Mouse (Mus musculus) limb, embryonic 12.5 days (tissue): ENCODE measurements around the gene Vipas39. TPM values are rescaled to one million over a fixed set of nuclear protein-coding genes. Genes with fewer than 3 reads are reported as not detected.
"Not testable (repeated sequence)": the region's sequence is repeated elsewhere in the genome, so short reads cannot be mapped to it uniquely, and the experiment has no call there.

Source experiments
- ATAC-seq: fragments of 200-750 bp; cut with Nextera tagmentation; 2 replicates; pipeline ENCODE4 v1.8.0; 2017; ENCODE audit warnings: low read depth, moderate TSS enrichment; ENCODE audit not compliant: insufficient number of reproducible peaks, insufficient read depth, low FRiP score, low TSS enrichment
- H3K27ac ChIP-seq: fragments of 300-500 bp; sonication (generic); 2 replicates; pipeline ENCODE4 v1.5.1; 2016; ENCODE audit warnings: mild to moderate bottlenecking, moderate library complexity
- H3K27me3 ChIP-seq: fragments of 300-500 bp; sonication (generic); 2 replicates; pipeline ENCODE4 v1.6.1; 2016; ENCODE audit warnings: mild to moderate bottlenecking, moderate library complexity
- H3K36me3 ChIP-seq: fragments of 300-500 bp; sonication (generic); 2 replicates; pipeline ENCODE4 v1.6.1; 2016; ENCODE audit warnings: mild to moderate bottlenecking, moderate library complexity
- H3K4me1 ChIP-seq: fragments of 300-500 bp; sonication (generic); replicated peaks from 2 replicates; pipeline ENCODE4 v1.6.1; 2016
- H3K4me2 ChIP-seq: fragments of 300-500 bp; sonication (generic); 2 replicates; pipeline ENCODE4 v1.6.1; 2016; ENCODE audit warnings: mild to moderate bottlenecking, moderate library complexity
- H3K4me3 ChIP-seq: fragments of 300-500 bp; sonication (generic); replicated peaks from 2 replicates; pipeline ENCODE4 v1.5.1; 2016; ENCODE audit warnings: mild to moderate bottlenecking
- H3K9ac ChIP-seq: fragments of 300-500 bp; sonication (generic); replicated peaks from 2 replicates; pipeline ENCODE4 v1.6.1; 2016; ENCODE audit warnings: mild to moderate bottlenecking, moderate library complexity
- H3K9me3 ChIP-seq: fragments of 300-500 bp; sonication (generic); 2 replicates; pipeline ENCODE4 v1.6.1; 2016; ENCODE audit warnings: mild to moderate bottlenecking, moderate library complexity
- WGBS: fragments of 180-500 bp; shearing (Covaris S2); methylation state at CpG from one replicate; pipeline ENCODE4 v1.1.7; 2016; 5-methylcytosine and 5-hydroxymethylcytosine counted together
- polyA plus RNA-seq: library from polyadenylated mRNA; unstranded; fragments of >200 nt; fragmentation: Nextera tagmentation; extraction: Ambion mirVana; gene quantifications from 2 replicates; pipeline ENCODE4 v1.2.1, GENCODE M21; 2016

Gene Vipas39
- polyA plus RNA-seq, 1 experiment from 2014 or later = 55.1 TPM

DNA sequence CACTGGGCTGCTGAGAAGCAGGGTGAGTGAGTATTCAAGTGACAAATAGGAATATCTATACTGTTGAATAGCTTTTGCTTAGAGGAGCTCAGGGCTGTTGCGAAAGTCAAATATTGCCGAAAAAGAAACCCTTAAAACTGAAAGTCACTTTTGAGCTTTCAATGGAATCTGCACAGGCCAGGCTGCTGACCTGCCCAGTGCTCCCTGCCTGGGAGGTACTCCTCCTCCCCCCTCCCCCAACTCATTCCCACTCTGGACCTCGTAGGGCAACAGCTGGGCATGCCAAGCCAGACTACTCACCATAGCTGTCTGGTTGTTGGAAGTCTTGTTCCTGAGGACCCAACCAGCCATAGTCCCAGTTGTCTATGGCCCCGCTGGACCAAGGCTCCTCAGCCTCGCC is 18.7 kb upstream of the Vipas39 start:
- H3K9ac ChIP-seq = no peak overlapping the region
- WGBS = 89% methylated on average over 5 of the region's 5 CpGs
- H3K27me3 ChIP-seq = no peaks in the 10 kb centered on the region
- no peak overlapping the region for H3K4me3 ChIP-seq
- no peak overlapping the region for H3K4me2 ChIP-seq
- no peak for ATAC-seq
- no peaks in the 10 kb centered on the region for H3K4me1 ChIP-seq
- peaks cover 5% of the 10 kb centered on the region; the same call in 1 of the 2 replicates for H3K9me3 ChIP-seq
- H3K36me3 ChIP-seq = no peaks in the 10 kb centered on the region
- no peak overlapping the region for H3K27ac ChIP-seq

- H3K9ac ChIP-seq = no peak overlapping the region
- H3K27me3 ChIP-seq = no peaks in the 10 kb centered on the region
- no peak for ATAC-seq
- peaks cover 5% of the 10 kb centered on the region; the same call in 1 of the 2 replicates for H3K9me3 ChIP-seq
- WGBS = 74% methylated on average over 4 of the region's 4 CpGs
- no peaks in the 10 kb centered on the region for H3K4me1 ChIP-seq
- H3K36me3 ChIP-seq = no peaks in the 10 kb centered on the region
- H3K4me2 ChIP-seq = no peak overlapping the region
- no peak overlapping the region for H3K4me3 ChIP-seq
- H3K27ac ChIP-seq = no peak overlapping the region
Measured at GRCm38 (mm10) chr12:87284268-87284667, 18.2 kb upstream of the Vipas39 start.

- 71% methylated on average over 7 of the region's 7 CpGs for WGBS
- no peak overlapping the region for H3K27ac ChIP-seq
Measured at GRCm38 (mm10) chr12:87283706-87284105, 17.6 kb upstream of the Vipas39 start.

DNA sequence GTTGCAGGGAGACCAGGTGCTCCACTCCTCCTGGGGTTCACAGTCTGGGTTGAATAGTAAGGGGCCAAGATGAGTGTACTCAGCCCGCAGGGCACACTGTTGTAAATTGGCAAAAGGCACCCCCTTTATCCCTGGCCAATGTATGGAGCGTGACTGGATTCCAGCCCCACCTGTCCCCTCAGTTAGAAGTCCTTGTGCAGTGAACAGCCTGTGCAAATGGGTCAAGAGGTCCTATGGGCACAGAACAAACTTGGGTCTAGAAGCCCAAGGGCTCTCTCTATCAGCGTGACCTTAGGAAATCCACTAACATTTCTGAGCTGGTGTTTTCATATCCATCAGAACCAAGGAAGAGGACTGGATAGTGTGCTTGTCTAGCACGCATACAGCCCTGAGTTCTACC is 16.7 kb upstream of the Vipas39 start:
- 91% methylated on average over 4 of the region's 4 CpGs for WGBS
- H3K36me3 ChIP-seq = no peaks in the 10 kb centered on the region

More at GRCm38 (mm10) chr12:87283706-87284105, 17.6 kb upstream of the Vipas39 start:
- Histone ChIP-seq H3K4me2 (no peak overlapping the region), H3K9me3 (peaks cover 5% of the 10 kb centered on the region; the same call in 1 of the 2 replicates), H3K4me3 (no peak overlapping the region), H3K4me1 (peaks cover 4% of the 10 kb centered on the region; the same call in 1 of the 2 replicates), H3K9ac (no peak overlapping the region), H3K36me3 (no peaks in the 10 kb centered on the region), H3K27me3 (no peaks in the 10 kb centered on the region)
- ATAC-seq = no peak

DNA sequence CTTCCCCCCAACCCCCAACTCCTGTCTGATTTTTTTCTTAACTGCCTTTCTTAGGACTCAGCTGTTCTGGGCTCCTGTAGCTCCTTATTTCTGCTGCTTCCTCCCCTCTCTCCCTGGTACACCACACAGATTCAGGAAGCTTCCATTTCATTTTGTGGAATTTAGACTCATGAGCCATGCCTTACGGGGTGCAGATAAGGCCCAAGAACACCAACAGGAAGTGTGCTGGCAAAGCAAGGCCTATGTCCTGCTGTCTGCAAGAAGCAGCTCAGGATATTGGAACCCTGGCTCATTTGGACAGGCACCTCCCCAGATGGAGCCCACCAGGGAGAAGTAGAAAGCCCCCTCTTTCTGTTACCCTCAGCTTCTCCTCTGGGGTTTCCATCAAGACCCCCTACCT is 15.7 kb upstream of the Vipas39 start:
- H3K9me3 ChIP-seq = no peaks in the 10 kb centered on the region
- no peak for ATAC-seq
- WGBS = 88% methylated on average over 1 of the region's 1 CpGs
- no peak overlapping the region for H3K9ac ChIP-seq
- no peaks in the 10 kb centered on the region for H3K27me3 ChIP-seq
- H3K4me1 ChIP-seq = peaks cover 10% of the 10 kb centered on the region
- H3K27ac ChIP-seq = no peak overlapping the region
- no peak overlapping the region for H3K4me2 ChIP-seq
- H3K36me3 ChIP-seq = peaks cover under 1% of the 10 kb centered on the region
- no peak overlapping the region for H3K4me3 ChIP-seq

More for the DNA sequence above, 16.7 kb upstream of the Vipas39 start:
- Histone ChIP-seq H3K4me3 (no peak overlapping the region), H3K9me3 (no peaks in the 10 kb centered on the region), H3K4me1 (peaks cover 10% of the 10 kb centered on the region), H3K4me2 (no peak overlapping the region), H3K9ac (no peak overlapping the region), H3K27me3 (no peaks in the 10 kb centered on the region), H3K27ac (no peak overlapping the region)
- ATAC-seq = no peak

DNA sequence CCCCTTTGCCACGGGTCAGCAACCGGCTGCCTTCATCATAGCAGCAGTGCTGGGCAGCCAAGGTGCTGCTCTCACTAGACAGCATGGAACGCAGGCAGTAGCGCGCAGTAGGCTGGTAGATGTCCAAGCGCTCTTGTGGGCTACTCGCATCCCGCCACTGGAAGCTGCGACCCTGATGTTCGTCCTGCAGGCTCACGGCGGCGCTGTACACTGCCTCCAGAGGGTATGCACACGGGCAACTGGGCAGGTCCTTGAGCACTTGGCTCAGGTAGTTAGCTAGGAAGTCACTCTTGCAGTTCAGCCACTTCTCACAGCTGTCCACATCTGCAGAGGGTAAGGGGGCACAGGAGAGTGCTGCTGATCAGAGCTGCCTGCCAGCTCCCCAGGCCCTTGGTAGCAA is 13.8 kb upstream of the Vipas39 start:
- H3K27me3 ChIP-seq = no peaks in the 10 kb centered on the region
- no peak for ATAC-seq
- H3K9ac ChIP-seq = no peak overlapping the region
- H3K27ac ChIP-seq = no peak overlapping the region
- no peaks in the 10 kb centered on the region for H3K9me3 ChIP-seq
- H3K36me3 ChIP-seq = peaks cover 19% of the 10 kb centered on the region
- H3K4me2 ChIP-seq = no peak overlapping the region
- WGBS = 55% methylated on average over 14 of the region's 14 CpGs
- H3K4me3 ChIP-seq = no peak overlapping the region
- peaks cover 10% of the 10 kb centered on the region for H3K4me1 ChIP-seq

DNA sequence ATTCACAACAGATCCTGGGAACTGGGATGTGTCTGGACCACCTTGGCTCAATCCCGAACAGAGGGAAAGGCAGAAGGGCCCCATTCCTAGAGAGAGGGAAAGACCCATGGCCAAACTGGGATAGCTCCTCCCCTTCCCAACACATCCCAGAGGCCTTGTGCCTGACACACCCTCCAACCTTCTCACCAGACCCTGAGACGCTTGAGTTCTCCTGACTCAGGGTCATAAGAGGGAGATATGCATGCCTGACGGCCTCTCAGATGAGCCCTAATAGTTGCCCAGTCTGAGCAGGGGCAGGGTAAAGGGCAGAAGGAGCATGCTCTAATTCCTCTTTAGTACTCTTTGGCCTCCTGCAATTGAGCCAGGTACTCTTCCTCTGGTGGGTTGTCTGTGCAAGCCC is 13.3 kb upstream of the Vipas39 start:
- no peak overlapping the region for H3K4me2 ChIP-seq
- 43% methylated on average over 3 of the region's 3 CpGs for WGBS
- no peak for ATAC-seq

GRCm38 (mm10) chr12:87278118-87278730 is 12.2 kb upstream of the Vipas39 start:
- no peaks in the 10 kb centered on the region for H3K27me3 ChIP-seq
- no peak overlapping the region for H3K4me2 ChIP-seq
- peaks cover 36% of the 10 kb centered on the region for H3K36me3 ChIP-seq
- peaks cover 10% of the 10 kb centered on the region for H3K4me1 ChIP-seq
- H3K27ac ChIP-seq = no peak overlapping the region
- WGBS = 20% methylated on average over 6 of the region's 6 CpGs
- no peak for ATAC-seq
- H3K9me3 ChIP-seq = no peaks in the 10 kb centered on the region
- no peak overlapping the region for H3K4me3 ChIP-seq
- no peak overlapping the region for H3K9ac ChIP-seq

More for the DNA sequence above, 13.3 kb upstream of the Vipas39 start:
- peaks cover 25% of the 10 kb centered on the region for H3K36me3 ChIP-seq
- no peak overlapping the region for H3K9ac ChIP-seq
- no peak overlapping the region for H3K4me3 ChIP-seq
- no peaks in the 10 kb centered on the region for H3K9me3 ChIP-seq
- peaks cover 10% of the 10 kb centered on the region for H3K4me1 ChIP-seq
- no peak overlapping the region for H3K27ac ChIP-seq
- no peaks in the 10 kb centered on the region for H3K27me3 ChIP-seq

- H3K4me2 ChIP-seq, H3K27me3 ChIP-seq, H3K27ac ChIP-seq, H3K4me3 ChIP-seq, H3K9ac ChIP-seq, ATAC-seq, H3K9me3 ChIP-seq: not testable (repeated sequence)
- Histone ChIP-seq H3K36me3 (peaks cover 46% of the 10 kb centered on the region), H3K4me1 (peaks cover 10% of the 10 kb centered on the region)
- 90% methylated on average over 4 of the region's 4 CpGs for WGBS
Measured at GRCm38 (mm10) chr12:87277251-87277650, 11.2 kb upstream of the Vipas39 start.

DNA sequence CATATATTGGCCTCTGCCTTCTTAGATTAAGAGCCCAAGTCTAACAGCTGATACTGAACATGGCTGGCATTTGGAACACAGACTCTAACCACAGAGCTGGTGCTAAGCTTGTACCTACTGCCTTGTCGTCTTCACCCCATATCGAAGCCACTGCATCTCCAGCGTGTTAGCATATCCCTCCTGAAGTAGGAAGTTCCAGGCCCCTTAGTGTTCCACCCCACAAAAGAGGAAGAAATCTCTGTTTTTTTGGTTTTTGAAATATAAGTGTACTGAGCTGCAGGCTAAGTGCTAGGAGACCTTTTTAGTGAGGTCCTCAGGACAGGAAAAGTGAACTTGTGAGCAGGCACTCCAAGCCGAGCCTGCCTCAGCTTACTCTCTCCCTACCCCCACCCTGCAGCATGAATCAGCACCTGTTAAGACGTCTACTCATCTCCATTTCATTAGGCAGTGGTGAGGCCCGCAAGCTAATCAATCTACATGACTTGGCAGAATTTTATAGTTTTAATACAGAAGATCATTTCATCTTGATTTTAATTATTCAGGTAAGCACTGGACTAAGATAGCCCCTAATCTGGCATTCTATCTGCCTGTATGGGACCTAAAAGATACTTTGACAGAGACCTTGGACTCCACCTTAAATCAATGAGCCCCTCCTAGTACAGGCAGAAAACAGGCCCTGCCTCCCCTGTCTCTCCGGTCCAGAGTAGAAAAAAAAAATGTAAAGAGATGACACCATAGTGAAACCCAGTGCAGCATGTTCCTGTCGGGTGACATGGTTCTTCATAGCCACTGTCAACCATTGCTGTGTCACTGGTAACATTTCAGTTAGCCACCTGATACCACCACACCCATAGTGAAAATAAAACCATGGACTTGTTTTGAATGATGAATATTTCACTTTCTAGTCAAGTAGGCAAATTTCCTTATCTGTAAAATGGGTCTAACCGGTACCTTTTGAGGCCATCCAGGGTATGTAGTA is 9.1 kb upstream of the Vipas39 start:
- Histone ChIP-seq H3K4me1 (peaks cover 10% of the 10 kb centered on the region), H3K36me3 (peaks cover 67% of the 10 kb centered on the region), H3K4me2 (no peak overlapping the region), H3K27me3 (no peaks in the 10 kb centered on the region), H3K9ac (no peak overlapping the region), H3K9me3 (no peaks in the 10 kb centered on the region), H3K4me3 (no peak overlapping the region), H3K27ac (no peak overlapping the region)
- WGBS = 92% methylated on average over 9 of the region's 9 CpGs
- no peak for ATAC-seq

GRCm38 (mm10) chr12:87267682-87268081 is 1.6 kb upstream of the Vipas39 start:
- Histone ChIP-seq H3K27ac (no peak overlapping the region), H3K9me3 (no peaks in the 10 kb centered on the region), H3K36me3 (peaks cover 57% of the 10 kb centered on the region), H3K9ac (peak overlapping the region; percentile 73), H3K4me2 (peak overlapping the region; percentile 81), H3K4me1 (peaks cover 13% of the 10 kb centered on the region), H3K4me3 (peak overlapping the region; percentile 77), H3K27me3 (no peaks in the 10 kb centered on the region)
- ATAC-seq = no peak
- 29% methylated on average over 4 of the region's 4 CpGs for WGBS
